ENCODE assay signal across 28 mouse cellular contexts in the genomic region with DNA sequence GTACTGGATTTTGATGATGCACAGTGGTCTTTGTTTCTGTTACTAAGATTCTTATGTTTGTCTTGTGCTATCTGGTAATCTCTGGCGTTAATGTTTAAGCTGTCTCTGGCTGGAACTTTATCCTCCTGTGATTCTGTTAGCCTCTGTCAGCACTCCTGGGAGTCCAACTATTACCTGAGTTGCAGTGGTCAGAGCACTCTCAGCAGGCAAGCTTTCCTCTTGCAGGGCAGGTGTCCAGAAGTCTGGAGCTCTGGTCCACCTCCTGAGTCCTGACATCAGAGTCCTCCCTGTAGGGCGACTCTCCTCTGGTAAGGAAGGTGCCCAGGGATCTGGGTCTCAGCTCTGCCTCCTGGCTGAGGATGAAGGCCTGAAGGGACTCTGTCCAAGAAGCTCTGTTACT.
DNase-seq lines count a peak whose midpoint lies in the region; ATAC-seq lines count a peak whose summit lies in the region.
"Had no signal": no experiment of that assay in that cellular context is flagged by ENCODE, and none has a peak within 500 bp of the region (broad histone marks: within the 10 kb centered on the region; RNA-seq: fewer than 3 reads in every experiment).

No protein-coding gene starts in this region.

- H3K4me2 ChIP-seq in kidney, embryonic 15.5 days, result no peak overlapping the region
- no peak overlapping the region for H3K4me2 ChIP-seq in kidney, embryonic 14.5 days (replicated peaks; ENCODE audit: low read depth, low read length)
- H3K4me2 ChIP-seq in midbrain, embryonic 14.5 days (ENCODE audit: low read length), result no peak overlapping the region
- H3K4me2 ChIP-seq: embryonic facial prominence, embryonic 12.5 days; embryonic facial prominence, embryonic 15.5 days; heart, embryonic 13.5 days; hindbrain, embryonic 14.5 days had no signal

- no peaks in the 10 kb centered on the region for H3K9me3 ChIP-seq in kidney, embryonic 15.5 days (replicated peaks)
- no peaks in the 10 kb centered on the region for H3K9me3 ChIP-seq in kidney, embryonic 14.5 days (ENCODE audit: control insufficient read depth, low read length)
- no peaks in the 10 kb centered on the region for H3K9me3 ChIP-seq in midbrain, embryonic 14.5 days (ENCODE audit: control insufficient read depth, low read length)
- H3K9me3 ChIP-seq: embryonic facial prominence, embryonic 12.5 days; embryonic facial prominence, embryonic 15.5 days; G1E; heart, embryonic 10.5 days; heart, embryonic 13.5 days had no signal

- H3K27ac ChIP-seq in kidney, embryonic 15.5 days, result no peak overlapping the region
- H3K27ac ChIP-seq in kidney, embryonic 14.5 days (ENCODE audit: low read depth, low read length), result no peak overlapping the region
- no peak overlapping the region for H3K27ac ChIP-seq in midbrain, embryonic 14.5 days (replicated peaks; ENCODE audit: low read depth, low read length)
- H3K27ac ChIP-seq: embryonic facial prominence, embryonic 12.5 days; embryonic facial prominence, embryonic 15.5 days; gastrocnemius, adult 2 months; heart, adult 2 months; heart, embryonic 10.5 days; heart, embryonic 13.5 days; hindbrain, embryonic 14.5 days; hindbrain, postnatal 0 days had no signal

- no peak overlapping the region for H3K9ac ChIP-seq in kidney, embryonic 15.5 days
- no peak overlapping the region for H3K9ac ChIP-seq in kidney, embryonic 14.5 days (ENCODE audit: low read depth, low read length)
- H3K9ac ChIP-seq in midbrain, embryonic 14.5 days (replicated peaks; ENCODE audit: low read length), result no peak overlapping the region
- H3K9ac ChIP-seq: embryonic facial prominence, embryonic 12.5 days; embryonic facial prominence, embryonic 15.5 days; forebrain, postnatal 0 days; heart, embryonic 13.5 days; hindbrain, embryonic 14.5 days had no signal

- WGBS in kidney, embryonic 15.5 days, result 75% methylated on average over 2 of the region's 2 CpGs
- 90% methylated on average over 2 of the region's 2 CpGs for WGBS in kidney, embryonic 14.5 days
- WGBS in midbrain, embryonic 14.5 days, result 95% methylated on average over 2 of the region's 2 CpGs

- H3K36me3 ChIP-seq in kidney, embryonic 15.5 days, result no peaks in the 10 kb centered on the region
- no peaks in the 10 kb centered on the region for H3K36me3 ChIP-seq in kidney, embryonic 14.5 days (ENCODE audit: control insufficient read depth, insufficient read depth, low read length)
- H3K36me3 ChIP-seq in midbrain, embryonic 14.5 days (ENCODE audit: control insufficient read depth, insufficient read depth, low read length), result no peaks in the 10 kb centered on the region
- H3K36me3 ChIP-seq: embryonic facial prominence, embryonic 12.5 days; embryonic facial prominence, embryonic 15.5 days; G1E; heart, embryonic 10.5 days; heart, embryonic 13.5 days had no signal

- peak; percentile 48 for DNase-seq in kidney, adult 11 months
- peak; percentile 68 for DNase-seq in kidney, adult 9 months
- peak; percentile 36 to 37 for DNase-seq in kidney, postnatal 36 days
- DNase-seq in midbrain, embryonic 14.5 days, result no peak
- DNase-seq: adrenal gland, postnatal 10 days; adrenal gland, postnatal 36 days; B cell, adult 2 months; cerebellum, adult 2 months; cerebellum, adult 9-11 months; cerebellum, postnatal 25 days; forebrain, postnatal 0 days; gastrocnemius, adult 2 months; gastrocnemius, postnatal 14 days; heart, adult 2 months; heart, postnatal 14 days; heart, postnatal 4 days had no signal

- no peak overlapping the region for H3K4me3 ChIP-seq in kidney, embryonic 15.5 days (replicated peaks)
- no peak overlapping the region for H3K4me3 ChIP-seq in kidney, embryonic 14.5 days (ENCODE audit: low read length)
- H3K4me3 ChIP-seq in midbrain, embryonic 14.5 days (replicated peaks; ENCODE audit: low read depth, low read length), result no peak overlapping the region
- H3K4me3 ChIP-seq: embryonic facial prominence, embryonic 12.5 days; embryonic facial prominence, embryonic 15.5 days; gastrocnemius, adult 2 months; heart, adult 2 months; heart, embryonic 10.5 days; heart, embryonic 13.5 days had no signal

- no peaks in the 10 kb centered on the region for H3K4me1 ChIP-seq in kidney, embryonic 15.5 days
- no peaks in the 10 kb centered on the region for H3K4me1 ChIP-seq in kidney, embryonic 14.5 days (ENCODE audit: control insufficient read depth, insufficient read depth, low read length)
- H3K4me1 ChIP-seq in midbrain, embryonic 14.5 days (ENCODE audit: control insufficient read depth, insufficient read depth, low read length), result no peaks in the 10 kb centered on the region
- H3K4me1 ChIP-seq: embryonic facial prominence, embryonic 12.5 days; embryonic facial prominence, embryonic 15.5 days; heart, embryonic 10.5 days; heart, embryonic 13.5 days had no signal

- ATAC-seq in kidney, embryonic 15.5 days (replicated peaks; ENCODE audit: low FRiP score), result no peak
- no peak for ATAC-seq in kidney, embryonic 14.5 days (ENCODE audit: low FRiP score, low TSS enrichment)
- no peak for ATAC-seq in midbrain, embryonic 14.5 days (ENCODE audit: low FRiP score, low TSS enrichment)
- ATAC-seq: forebrain, embryonic 14.5 days; forebrain, postnatal 0 days; hindbrain, postnatal 0 days; Patski had no signal

- H3K27me3 ChIP-seq in kidney, embryonic 15.5 days, result no peaks in the 10 kb centered on the region
- no peaks in the 10 kb centered on the region for H3K27me3 ChIP-seq in kidney, embryonic 14.5 days (ENCODE audit: control insufficient read depth, insufficient read depth, low read length)
- H3K27me3 ChIP-seq in midbrain, embryonic 14.5 days (ENCODE audit: control insufficient read depth, insufficient read depth, low read length), result no peaks in the 10 kb centered on the region
- H3K27me3 ChIP-seq: CH12.LX; embryonic facial prominence, embryonic 12.5 days; embryonic facial prominence, embryonic 15.5 days; heart, embryonic 13.5 days; Patski had no signal
